Mouse (Mus musculus): ENCODE measurements around the gene Fam83f. TPM values are rescaled to one million over a fixed set of nuclear protein-coding genes. Genes with fewer than 3 reads are reported as not detected.

The Fam83f gene
- total RNA-seq, 2 experiments from 2014 or later = 0.44 to 0.52 TPM

DNA sequence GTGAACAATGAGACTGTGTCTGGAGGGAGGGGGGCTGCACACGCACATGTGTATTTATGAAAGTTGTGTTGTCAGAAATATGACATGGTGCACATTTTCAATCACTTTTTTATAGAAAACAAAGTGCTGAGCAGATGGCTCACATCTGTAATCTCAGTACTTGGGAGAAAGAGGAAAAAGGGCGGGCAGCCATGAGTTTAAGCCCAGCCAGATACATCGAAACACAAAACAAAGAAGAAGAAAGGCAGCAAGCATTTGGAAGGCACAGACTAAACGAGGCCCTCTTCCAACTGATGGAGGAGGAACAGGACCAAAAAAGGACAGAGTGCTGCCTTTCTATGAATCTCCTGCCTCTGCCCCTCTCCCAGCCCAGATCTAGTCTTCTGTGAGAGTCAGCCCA lies 10.7 kb upstream of the Fam83f start:
- DNase-seq = no peak
- intact Hi-C loops (cut with DNase I) = no loop called here

DNA sequence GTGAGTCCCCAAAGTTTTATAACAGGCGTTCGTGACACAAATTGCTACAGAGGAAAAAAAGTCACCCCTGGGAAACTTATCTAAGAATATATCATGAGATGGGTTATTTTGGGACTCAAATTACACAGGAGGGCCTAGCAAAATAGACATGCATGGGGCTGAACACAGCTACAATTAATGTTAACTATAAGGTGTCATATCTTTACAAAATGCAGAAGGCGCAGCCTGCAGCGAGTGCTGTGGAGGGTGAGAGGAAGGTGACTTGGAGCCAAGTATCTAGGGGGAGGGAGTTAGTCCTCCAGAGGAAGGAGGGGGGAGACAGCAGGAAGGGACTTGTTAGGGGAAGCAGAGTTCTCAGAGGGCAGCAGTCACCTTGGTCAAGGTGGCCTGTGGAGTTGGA lies 7.2 kb upstream of the Fam83f start:
- intact Hi-C loops (cut with DNase I) = no loop called here
- DNase-seq = no peak

DNA sequence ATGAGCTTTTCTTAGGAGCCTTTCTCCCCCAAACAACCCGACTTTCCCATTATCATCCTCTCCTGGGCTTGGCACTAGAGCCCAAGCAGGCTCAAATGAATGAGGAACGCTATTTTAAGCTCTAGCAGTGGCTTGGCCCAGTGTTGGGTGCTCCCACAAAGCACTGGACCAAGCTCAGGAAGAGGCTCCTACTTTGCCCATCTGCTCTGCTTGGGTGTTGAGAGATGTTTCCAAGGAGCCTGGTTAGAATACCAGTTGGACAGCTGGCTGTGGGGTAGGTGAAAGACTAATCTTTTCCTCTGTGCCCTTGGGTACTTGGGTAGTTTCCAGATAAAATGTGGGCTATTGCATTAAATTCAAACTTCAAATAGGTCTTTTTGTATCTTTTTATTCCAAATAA lies 1.2 kb downstream of the Fam83f start:
- intact Hi-C loops (cut with DNase I) = no loop called here
- no peak for DNase-seq

DNA sequence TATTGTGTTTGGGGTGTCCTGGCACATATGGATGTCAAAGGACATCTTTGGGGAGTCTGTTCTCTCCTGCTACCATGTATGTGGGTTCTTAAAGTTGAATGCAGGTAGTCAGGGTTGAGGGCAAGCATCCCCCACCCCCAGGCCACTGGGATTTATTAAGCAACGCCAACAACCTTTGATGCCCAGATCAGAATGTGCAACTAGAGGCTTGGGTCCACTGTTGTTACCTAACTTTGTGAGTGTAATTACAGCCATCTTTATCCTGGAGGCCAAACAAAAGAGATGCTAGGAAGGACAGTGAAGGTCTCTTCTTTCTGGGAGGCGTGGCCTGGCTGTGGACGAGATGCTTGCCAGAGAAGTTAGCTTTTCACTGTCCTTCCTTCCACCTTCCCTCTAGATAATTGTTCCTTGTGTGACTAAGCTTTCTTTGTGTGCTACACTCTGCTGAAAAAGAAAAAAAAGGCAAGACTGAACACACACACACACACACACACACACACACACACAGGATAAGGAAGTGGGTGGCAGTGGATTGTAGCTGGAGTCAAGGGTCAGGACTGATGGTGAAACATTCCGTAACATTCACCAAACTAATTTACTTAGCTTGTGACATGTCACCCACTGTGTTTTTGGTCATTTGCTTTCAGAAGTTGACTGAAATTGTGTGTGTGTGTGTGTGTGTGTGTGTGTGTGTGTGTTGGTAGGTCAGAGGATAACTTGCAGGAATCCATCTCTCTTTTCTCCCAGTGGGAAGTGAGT lies 1.9 kb downstream of the Fam83f start:
- intact Hi-C loops (cut with DNase I) = no loop called here
- no peak for DNase-seq

DNA sequence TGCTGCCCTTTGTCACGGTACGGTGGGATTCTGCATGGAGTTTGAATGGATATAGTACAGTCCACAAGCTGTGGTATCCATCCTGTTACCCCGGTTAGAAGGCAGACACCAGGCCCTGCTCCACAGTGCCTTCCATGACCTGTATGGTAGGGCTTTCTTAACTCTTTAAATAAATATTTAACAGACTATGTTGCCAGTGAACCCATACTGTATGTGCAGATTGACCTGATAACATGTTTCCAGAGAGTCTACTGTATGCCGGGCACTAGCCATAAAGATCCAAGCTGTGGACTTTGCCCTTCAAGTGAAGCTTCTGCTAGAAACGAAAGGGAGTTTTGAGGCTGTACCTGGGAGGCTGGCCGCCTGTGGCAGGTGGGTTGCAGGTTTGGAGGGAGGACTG lies 3.1 kb downstream of the Fam83f start:
- intact Hi-C loops (cut with DNase I) = no loop called here
- no peak for DNase-seq

DNA sequence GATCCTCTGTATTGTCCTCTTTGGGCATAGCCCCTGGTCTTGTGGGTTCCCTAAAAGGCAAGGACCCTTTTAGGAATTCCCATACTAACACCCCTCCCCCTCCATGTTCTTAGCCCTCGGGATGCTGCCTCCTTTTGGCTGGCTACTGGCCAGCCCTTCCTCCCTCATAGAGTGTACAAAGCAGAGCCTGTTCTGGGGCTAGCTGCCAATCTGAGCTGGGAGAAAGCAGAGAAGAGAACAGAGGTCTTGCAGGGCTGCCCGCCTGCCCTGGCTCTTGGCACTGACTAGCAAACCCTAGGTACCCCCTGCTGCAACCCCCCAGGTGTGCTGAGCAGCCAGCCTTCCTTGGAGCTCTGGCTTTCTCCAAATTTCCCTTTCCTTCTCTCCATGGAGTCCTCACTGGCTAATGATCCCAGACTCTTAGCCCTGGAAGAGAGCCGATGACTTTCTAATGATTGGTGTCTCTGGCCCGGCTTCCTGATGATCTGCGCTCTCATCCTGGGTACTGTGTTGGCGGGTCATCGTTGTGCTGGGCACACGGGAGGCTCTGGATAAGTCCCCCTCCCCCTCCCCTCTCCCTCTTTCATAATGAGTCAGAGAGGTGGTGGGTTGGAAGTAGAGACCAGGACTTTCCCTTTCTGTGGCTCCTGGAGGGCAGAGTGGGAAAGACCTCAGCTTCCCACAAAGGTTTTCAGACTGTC lies 8.0 kb downstream of the Fam83f start:
- intact Hi-C loops (cut with DNase I) = no loop called here
- DNase-seq = peak; percentile 83

DNA sequence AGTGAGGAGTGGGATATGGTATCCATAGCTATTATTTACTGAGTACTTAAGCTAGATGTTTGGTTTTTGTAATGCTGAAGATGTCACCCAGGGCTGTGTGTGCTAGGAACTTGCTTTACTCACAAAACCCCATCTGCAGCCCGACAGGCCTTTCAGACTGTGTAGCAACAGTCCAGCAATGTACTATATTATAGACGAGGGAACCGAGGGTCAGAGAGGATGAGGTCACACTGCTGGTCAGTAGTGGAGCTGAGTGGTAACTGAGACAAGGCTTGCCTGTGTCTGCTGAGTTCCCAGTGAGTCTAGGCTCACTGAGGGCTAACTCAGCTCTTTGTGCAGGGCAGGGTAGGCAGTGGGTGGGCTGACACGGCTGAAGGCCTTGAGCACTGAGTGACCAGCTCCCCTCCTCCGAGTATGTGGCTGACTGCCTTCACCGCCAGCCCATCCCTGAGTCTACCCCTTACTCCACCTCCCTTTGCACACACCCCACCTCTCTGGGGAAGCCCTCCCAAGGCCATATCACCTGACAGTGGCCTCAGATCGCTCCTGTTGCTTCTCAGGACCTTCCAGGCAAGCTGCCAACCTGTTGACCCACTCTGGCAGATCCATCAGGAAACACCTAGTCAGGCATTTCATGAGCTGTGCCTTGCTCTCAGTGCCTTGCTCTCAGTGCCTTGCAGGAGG lies 8.8 kb downstream of the Fam83f start:
- no peak for DNase-seq
- intact Hi-C loops (cut with DNase I) = no loop called here

DNA sequence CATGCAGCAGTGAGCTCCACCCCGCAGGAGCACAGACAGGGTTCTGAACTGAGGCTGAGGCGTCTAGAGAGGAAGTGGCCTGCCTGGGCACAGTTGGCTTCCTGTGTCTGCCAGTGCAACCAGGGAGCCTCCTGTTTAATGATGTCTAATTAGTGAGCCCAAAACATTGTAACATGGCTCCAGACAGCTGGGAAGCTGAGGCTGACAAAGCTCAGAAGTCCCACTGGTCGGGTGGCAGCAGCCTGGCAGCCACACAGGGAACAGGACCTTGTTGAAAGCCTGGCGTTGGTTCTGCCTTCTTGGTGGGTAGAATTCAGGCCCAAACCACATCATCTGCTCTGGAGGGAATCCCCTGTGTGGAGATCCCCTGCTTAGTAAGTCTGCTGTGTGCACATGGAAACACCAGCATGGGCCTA lies 9.8 kb downstream of the Fam83f start:
- intact Hi-C loops (cut with DNase I) = no loop called here
- no peak for DNase-seq

DNA sequence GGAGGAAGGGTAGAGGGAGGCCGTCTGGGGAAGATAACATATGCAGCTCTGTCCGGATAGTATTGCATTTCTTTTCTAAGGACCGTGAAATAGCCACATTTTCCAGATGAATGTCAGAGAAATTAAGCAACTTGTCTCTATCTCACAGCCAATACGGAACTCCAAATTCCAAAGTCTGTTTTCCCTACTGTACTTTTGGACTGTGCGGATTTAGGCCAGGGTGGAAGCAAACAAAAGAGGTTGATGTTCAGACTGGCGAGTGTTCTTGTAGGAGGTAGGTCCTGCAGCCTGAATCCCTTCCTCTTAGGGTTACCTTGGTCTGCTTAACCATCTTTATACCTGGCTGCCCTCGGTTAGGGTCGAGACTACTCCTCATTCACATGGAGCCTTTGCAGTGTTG lies 10.7 kb downstream of the Fam83f start:
- intact Hi-C loops (cut with DNase I) = no loop called here
- no peak for DNase-seq

DNA sequence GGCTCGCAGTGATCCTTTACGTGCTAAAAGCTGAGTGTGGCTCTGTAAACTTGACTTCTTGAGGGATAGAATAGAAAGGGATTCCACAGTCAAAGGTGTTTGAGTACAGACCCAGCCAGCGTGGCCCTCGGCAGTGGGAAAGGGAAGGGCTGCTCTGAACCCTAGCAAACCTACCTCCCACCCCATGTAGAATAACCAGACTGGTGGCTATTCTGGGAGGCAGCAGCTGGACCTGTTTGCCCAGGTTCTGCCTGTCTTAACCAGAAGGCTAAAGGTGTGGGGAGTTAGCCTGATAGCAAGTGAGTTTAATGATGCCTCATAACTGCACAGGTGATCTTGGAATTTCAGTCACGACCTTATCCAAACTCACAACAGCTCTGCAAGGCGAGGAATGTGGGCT lies 11.5 kb downstream of the Fam83f start:
- DNase-seq = no peak
- intact Hi-C loops (cut with DNase I) = no loop called here

DNA sequence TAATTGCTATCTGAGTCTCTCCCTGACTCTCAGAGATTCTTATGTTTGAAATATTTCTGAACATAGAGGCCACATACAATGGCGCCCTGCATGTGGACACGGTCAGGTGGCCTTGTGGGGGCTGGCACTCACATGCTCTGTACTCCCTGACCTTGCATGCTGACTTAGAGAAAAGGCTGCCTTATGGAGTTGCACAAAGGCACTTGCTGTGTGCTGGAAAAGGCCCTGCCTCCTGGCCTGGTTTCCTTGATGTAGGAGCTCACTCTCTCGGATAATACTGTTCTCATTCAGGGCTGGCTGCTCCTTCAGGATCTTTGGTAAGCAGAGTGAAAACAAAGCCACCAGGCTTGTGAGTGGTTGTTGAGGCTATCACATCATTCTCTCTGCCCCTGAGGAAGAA lies 12.3 kb downstream of the Fam83f start:
- no peak for DNase-seq
- intact Hi-C loops (cut with DNase I) = no loop called here

DNA sequence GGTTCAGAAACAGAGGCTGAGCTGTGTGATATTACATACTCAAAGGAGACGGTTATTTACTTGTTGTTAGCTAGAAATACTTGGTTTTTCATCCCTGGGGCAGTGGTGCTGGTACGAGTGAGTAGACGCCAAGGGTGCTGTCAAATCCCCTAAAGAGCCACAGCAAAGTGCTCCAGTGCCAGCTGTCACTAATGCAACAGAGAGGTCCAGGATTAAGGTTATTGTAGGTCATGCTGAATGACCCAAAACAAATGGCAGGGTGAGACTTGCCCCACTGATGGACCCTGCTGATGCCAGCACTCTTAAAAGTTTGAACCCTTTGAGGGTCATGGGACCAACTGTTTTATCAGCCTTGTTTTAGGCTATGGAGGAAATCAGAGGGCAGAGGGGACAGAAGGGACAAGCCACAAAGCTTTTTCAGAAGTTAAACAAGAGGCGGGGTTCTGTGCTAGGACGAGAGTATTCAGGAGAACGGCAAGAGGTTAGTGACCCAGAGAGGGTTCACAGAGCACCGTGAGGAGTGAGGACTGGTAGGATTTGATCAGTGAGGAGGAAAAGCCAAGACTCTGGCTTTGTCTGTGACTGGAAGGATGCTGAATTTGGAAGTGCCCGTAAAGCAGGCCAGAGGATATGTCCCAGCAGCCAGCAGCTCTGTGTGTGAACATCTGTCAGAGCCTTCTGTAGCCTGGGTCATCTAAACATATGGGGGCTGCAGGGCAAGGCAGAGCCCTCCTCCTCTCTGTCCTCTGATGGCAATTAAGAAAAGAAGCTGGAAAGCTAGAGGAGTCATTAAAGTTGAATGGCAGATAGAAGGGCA lies 13.3 kb downstream of the Fam83f start:
- intact Hi-C loops (cut with DNase I) = no loop called here

DNA sequence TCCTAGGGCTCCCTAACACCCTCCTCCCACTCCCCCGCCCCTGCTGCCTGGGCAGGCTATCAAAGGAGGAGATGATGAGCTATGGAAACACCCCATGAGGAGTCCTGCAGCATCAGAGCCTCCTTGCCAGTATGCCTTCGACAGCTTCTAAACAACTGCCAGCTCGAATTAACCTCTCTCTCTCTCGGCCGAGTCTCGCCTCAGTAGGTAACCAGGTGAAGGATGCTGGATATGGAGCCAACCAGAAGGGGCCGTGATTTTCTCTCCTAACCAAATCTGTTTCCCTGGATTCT lies 13.9 kb downstream of the Fam83f start:
- peak; percentile 55 for DNase-seq
- intact Hi-C loops (cut with DNase I) = no loop called here

More for the DNA sequence above, 13.3 kb downstream of the Fam83f start:
- no peak for DNase-seq

DNA sequence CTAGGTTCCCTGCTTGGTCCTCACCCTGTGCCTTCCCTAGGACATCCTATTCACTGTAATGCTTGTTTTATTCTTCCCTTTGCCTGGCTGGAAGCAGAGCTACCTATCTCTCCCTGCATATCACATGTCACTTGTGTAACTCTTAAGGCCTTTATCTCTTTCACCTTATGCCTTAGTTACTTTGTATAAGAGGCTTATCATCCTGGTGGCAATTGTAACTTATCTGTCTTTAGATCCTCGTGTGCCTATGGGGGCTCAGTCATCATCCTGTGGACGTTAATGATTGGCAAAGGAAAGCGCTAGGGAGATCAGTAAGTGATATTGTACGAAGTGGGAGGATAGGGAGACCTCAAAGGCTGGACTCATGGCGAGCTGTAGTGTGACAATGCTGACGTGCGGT lies 16.9 kb downstream of the Fam83f start:
- intact Hi-C loops (cut with DNase I) = no loop called here
- no peak for DNase-seq

DNA sequence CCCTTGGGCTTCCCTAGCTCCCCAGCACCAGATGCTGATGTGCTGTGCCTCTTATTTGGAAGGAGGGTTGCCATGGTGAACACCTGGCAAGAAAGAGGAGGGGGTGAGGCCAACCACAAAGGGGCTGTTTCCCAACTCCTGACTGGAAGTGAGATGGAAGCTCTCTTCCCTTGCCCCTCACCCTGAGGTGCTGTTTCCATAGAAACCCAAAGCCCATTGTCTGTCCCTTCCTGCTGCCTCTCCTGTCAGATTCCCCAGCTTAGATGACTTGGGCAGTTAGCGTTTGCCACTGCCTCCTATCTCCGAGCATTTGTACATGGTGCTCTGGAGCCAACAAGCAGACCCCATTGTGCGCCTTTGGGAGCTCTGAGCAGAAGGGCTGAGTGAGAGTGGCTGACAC lies 21.8 kb downstream of the Fam83f start:
- DNase-seq = no peak
- intact Hi-C loops (cut with DNase I) = loop anchor here (5.0 kb wide), 1 partner anchor 51 kb away; no protein-coding TSS in a partner anchor

DNA sequence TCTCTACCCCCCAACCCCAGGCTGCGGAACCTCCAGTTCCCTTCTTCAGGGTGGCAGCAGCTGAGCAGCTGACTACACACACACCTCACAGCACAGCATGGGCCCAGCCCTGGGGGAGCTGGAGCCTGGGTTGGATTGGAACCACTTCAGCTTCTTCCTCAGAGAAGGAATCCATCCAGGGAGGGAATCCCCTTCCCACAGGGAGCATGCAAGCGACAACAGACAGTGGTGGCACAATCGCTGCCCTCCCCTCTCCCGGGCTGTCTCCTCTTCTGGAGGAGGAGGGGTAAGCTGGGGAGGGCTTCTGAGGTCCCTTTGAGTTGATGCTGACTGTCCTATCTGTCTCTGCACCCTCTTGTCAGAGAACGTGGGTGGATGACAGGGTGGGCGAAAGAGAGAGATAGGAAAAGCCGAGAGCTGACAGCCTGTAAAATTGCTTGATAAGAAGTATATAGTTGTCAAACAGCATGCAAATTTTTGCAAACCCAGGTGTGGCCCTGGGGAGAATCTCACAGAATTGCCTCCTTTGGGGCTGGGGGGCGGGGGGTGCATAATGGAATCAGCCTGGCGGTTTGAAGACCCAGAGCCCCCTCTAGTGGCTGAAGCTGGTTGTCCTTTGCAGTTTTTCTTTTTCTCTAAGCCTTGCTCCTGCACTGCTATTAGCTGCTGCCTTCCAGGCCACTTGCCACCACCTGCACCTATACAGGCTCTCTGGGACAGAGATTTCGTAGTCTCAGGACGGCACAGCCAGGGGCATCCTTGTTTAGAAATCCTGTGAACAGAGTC lies 22.7 kb downstream of the Fam83f start:
- DNase-seq = peak; percentile 74
- intact Hi-C loops (cut with DNase I) = loop anchor here (5.0 kb wide), 1 partner anchor 52 kb away; no protein-coding TSS in a partner anchor

DNA sequence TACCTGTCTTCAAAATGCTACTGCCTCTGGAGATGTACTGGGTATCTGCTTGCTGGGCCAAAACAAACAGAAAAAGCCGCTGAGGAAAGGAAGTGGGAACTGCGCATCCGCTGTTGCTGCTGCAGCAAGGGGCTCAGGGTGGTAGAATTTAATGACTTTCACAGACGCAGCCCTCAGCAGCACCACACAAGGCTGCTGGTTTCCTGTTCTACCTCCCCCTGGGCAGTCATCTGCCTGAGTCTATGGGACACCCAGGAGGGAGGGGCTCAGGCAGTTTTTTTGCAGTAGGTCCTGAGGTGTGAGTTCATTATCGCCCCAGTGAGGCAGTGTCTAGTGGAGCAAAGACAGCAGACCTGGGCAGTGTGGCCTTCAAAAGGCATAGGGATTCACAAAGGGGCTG lies 25.9 kb downstream of the Fam83f start:
- intact Hi-C loops (cut with DNase I) = no loop called here

DNA sequence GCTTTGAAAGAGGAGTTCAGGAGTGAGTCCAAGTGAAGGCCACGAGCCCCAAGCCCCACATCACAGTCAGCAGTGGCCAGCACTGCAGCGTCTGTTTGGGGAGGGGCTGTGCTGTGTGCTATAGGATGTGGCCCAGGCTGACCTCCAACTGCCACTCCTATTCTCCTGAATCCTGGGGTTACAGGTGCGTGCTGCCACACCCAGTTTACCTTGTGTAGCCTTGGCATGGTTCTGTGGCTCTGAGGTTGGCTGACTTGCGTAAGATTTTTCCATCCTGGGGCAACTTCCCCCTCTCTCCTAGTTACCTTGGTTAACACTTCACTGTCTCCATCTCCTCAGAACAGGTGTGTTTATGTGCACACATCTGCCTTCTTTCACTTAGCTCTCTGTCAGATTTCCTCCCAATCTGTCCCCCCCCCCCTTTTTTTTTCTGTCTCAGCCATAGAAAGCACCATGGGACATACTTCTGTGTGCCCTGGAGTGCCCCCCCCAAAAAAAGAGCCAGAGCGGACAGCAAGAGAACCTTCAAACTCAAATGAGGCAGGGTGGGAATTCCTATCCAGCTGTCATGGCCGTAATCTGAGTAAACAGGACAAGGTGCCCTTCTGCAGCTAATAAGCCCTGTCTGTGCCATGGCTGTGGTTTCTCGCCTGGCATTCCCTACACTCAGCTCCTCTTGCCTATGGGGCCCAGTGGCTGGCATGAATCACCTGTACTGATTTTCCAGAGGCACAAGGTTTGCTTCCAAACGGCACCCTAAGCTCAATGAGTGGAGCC lies 30.0 kb downstream of the Fam83f start:
- DNase-seq = no peak
- intact Hi-C loops (cut with DNase I) = loop anchor here (5.0 kb wide), 1 partner anchor 434 kb away; no protein-coding TSS in a partner anchor

More for the DNA sequence above, 25.9 kb downstream of the Fam83f start:
- no peak for DNase-seq

DNA sequence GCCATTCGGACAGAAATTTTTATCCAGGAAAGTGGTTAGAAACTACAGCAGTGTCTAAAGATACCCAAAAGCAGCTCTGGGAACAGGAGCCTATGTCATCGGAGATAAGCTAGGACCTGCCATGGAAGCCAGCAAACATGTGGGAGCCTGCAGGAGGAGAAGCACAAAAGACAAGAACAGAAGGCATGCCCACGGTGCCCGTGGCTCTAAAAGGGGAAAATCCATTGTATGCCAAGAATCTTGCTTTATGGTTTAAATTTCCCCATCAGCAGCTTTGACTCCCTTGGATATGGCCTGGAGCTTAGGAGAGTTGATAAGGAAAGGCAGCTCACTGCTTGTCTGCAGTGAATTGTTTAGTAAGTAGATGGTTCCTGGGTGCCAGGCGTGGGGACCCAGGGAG lies 31.3 kb downstream of the Fam83f start:
- DNase-seq = no peak
- intact Hi-C loops (cut with DNase I) = loop anchor here (5.0 kb wide), 1 partner anchor 436 kb away; no protein-coding TSS in a partner anchor

All from left cerebral cortex, postnatal 4 days (tissue).